Mouse (Mus musculus): ENCODE measurements at regions not wholly inside any gene's neighbourhood (a gene's known extent, or its start where the extent isn't known, plus 50 kb on each side); places are given as distances from the start of the nearest gene placed in this dataset.
"Not testable (repeated sequence)": the region's sequence is repeated elsewhere in the genome, so short reads cannot be mapped to it uniquely, and the experiment has no call there.

- H3K27me3 ChIP-seq (ENCODE audit: control insufficient read depth, insufficient read depth, low read length) = 0 out of 2 replicates have a peak, but pooled peaks cover 5% of the 10 kb centered on the region
- no peaks in the 10 kb centered on the region for H3K79me2 ChIP-seq (ENCODE audit: control insufficient read depth, insufficient read depth, low read length)
- no peak overlapping the region for H3K4me3 ChIP-seq (ENCODE audit: insufficient read depth, low read depth, low read length)
- no peak overlapping the region for H3K9ac ChIP-seq (ENCODE audit: low read depth, low read length)
- no peak for TF ChIP-seq CTCF (IDR thresholded peaks at IDR 0.05; ENCODE audit: low read depth, low read length)
- no peak for TF ChIP-seq POLR2A (IDR thresholded peaks at IDR 0.05; ENCODE audit: extremely low read depth, insufficient read depth, low read length)
- 40% methylated on average over 3 of the region's 3 CpGs for WGBS
- DNase-seq (ENCODE audit: extremely low read depth, low read depth, low spot score) = no peak
- no peaks in the 10 kb centered on the region for H3K4me1 ChIP-seq (ENCODE audit: control insufficient read depth, insufficient read depth, low read length)
- H3K36me3 ChIP-seq (ENCODE audit: control insufficient read depth, insufficient read depth, low read length) = no peaks in the 10 kb centered on the region
- no peak overlapping the region for H3K27ac ChIP-seq (replicated peaks; ENCODE audit: insufficient read depth, low read depth, low read length)
Measured at GRCm38 (mm10) chr7:138008601-138009000, 388.9 kb downstream of the Tcerg1l start.

GRCm38 (mm10) chr7:138024021-138024420 is 373.5 kb downstream of the Tcerg1l start:
- WGBS = 91% methylated on average over 1 of the region's 1 CpGs
- not testable (repeated sequence) for H3K4me1 ChIP-seq (ENCODE audit: control insufficient read depth, insufficient read depth, low read length); H3K4me3 ChIP-seq (ENCODE audit: insufficient read depth, low read depth, low read length); H3K27ac ChIP-seq (replicated peaks; ENCODE audit: insufficient read depth, low read depth, low read length); H3K9ac ChIP-seq (ENCODE audit: low read depth, low read length); DNase-seq (ENCODE audit: extremely low read depth, low read depth, low spot score); H3K27me3 ChIP-seq (ENCODE audit: control insufficient read depth, insufficient read depth, low read length); H3K36me3 ChIP-seq (ENCODE audit: control insufficient read depth, insufficient read depth, low read length); H3K79me2 ChIP-seq (ENCODE audit: control insufficient read depth, insufficient read depth, low read length)

- no peaks in the 10 kb centered on the region for H3K36me3 ChIP-seq (ENCODE audit: control insufficient read depth, insufficient read depth, low read length)
- TF ChIP-seq CTCF (IDR thresholded peaks at IDR 0.05; ENCODE audit: low read depth, low read length) = no peak
- no peak for TF ChIP-seq POLR2A (IDR thresholded peaks at IDR 0.05; ENCODE audit: extremely low read depth, insufficient read depth, low read length)
- H3K4me3 ChIP-seq (ENCODE audit: insufficient read depth, low read depth, low read length) = no peak overlapping the region
- 0 out of 2 replicates have a peak, but pooled peaks cover 4% of the 10 kb centered on the region for H3K27me3 ChIP-seq (ENCODE audit: control insufficient read depth, insufficient read depth, low read length)
- no peak for DNase-seq (ENCODE audit: extremely low read depth, low read depth, low spot score)
- WGBS = 59% methylated on average over 2 of the region's 2 CpGs
- no peaks in the 10 kb centered on the region for H3K79me2 ChIP-seq (ENCODE audit: control insufficient read depth, insufficient read depth, low read length)
- no peak overlapping the region for H3K27ac ChIP-seq (replicated peaks; ENCODE audit: insufficient read depth, low read depth, low read length)
- H3K9ac ChIP-seq (ENCODE audit: low read depth, low read length) = no peak overlapping the region
- H3K4me1 ChIP-seq (ENCODE audit: control insufficient read depth, insufficient read depth, low read length) = no peaks in the 10 kb centered on the region
Measured at GRCm38 (mm10) chr7:138051696-138052095, 345.8 kb downstream of the Tcerg1l start.

GRCm38 (mm10) chr7:138054756-138055155 is 342.8 kb downstream of the Tcerg1l start:
- Histone ChIP-seq H3K9ac (ENCODE audit: low read depth, low read length) (no peak overlapping the region), H3K4me3 (ENCODE audit: insufficient read depth, low read depth, low read length) (no peak overlapping the region), H3K27ac (replicated peaks; ENCODE audit: insufficient read depth, low read depth, low read length) (no peak overlapping the region), H3K79me2 (ENCODE audit: control insufficient read depth, insufficient read depth, low read length) (no peaks in the 10 kb centered on the region), H3K36me3 (ENCODE audit: control insufficient read depth, insufficient read depth, low read length) (no peaks in the 10 kb centered on the region), H3K27me3 (ENCODE audit: control insufficient read depth, insufficient read depth, low read length) (0 out of 2 replicates have a peak, but pooled peaks cover 4% of the 10 kb centered on the region), H3K4me1 (ENCODE audit: control insufficient read depth, insufficient read depth, low read length) (no peaks in the 10 kb centered on the region)
- DNase-seq (ENCODE audit: extremely low read depth, low read depth, low spot score) = no peak
- TF ChIP-seq CTCF (IDR thresholded peaks at IDR 0.05; ENCODE audit: low read depth, low read length) (no peak), POLR2A (IDR thresholded peaks at IDR 0.05; ENCODE audit: extremely low read depth, insufficient read depth, low read length) (no peak)
- 83% methylated on average over 8 of the region's 8 CpGs for WGBS

GRCm38 (mm10) chr7:138061116-138061515 is 336.4 kb downstream of the Tcerg1l start:
- no peak for DNase-seq (ENCODE audit: extremely low read depth, low read depth, low spot score)
- TF ChIP-seq CTCF (IDR thresholded peaks at IDR 0.05; ENCODE audit: low read depth, low read length) (no peak), POLR2A (IDR thresholded peaks at IDR 0.05; ENCODE audit: extremely low read depth, insufficient read depth, low read length) (no peak)
- WGBS = 56% methylated on average over 7 of the region's 7 CpGs
- Histone ChIP-seq H3K27me3 (ENCODE audit: control insufficient read depth, insufficient read depth, low read length) (no peaks in the 10 kb centered on the region), H3K4me1 (ENCODE audit: control insufficient read depth, insufficient read depth, low read length) (no peaks in the 10 kb centered on the region), H3K9ac (ENCODE audit: low read depth, low read length) (no peak overlapping the region), H3K36me3 (ENCODE audit: control insufficient read depth, insufficient read depth, low read length) (no peaks in the 10 kb centered on the region), H3K4me3 (ENCODE audit: insufficient read depth, low read depth, low read length) (no peak overlapping the region), H3K27ac (replicated peaks; ENCODE audit: insufficient read depth, low read depth, low read length) (no peak overlapping the region), H3K79me2 (ENCODE audit: control insufficient read depth, insufficient read depth, low read length) (no peaks in the 10 kb centered on the region)

- DNase-seq (ENCODE audit: extremely low read depth, low read depth, low spot score) = no peak
- H3K9ac ChIP-seq (ENCODE audit: low read depth, low read length) = no peak overlapping the region
- H3K36me3 ChIP-seq (ENCODE audit: control insufficient read depth, insufficient read depth, low read length) = no peaks in the 10 kb centered on the region
- H3K27me3 ChIP-seq (ENCODE audit: control insufficient read depth, insufficient read depth, low read length) = no peaks in the 10 kb centered on the region
- H3K4me3 ChIP-seq (ENCODE audit: insufficient read depth, low read depth, low read length) = no peak overlapping the region
- no peak overlapping the region for H3K27ac ChIP-seq (replicated peaks; ENCODE audit: insufficient read depth, low read depth, low read length)
- whole genome bisulfite sequencing = 78% methylated on average over 4 of the region's 4 CpGs
- H3K4me1 ChIP-seq (ENCODE audit: control insufficient read depth, insufficient read depth, low read length) = no peaks in the 10 kb centered on the region
- no peaks in the 10 kb centered on the region for H3K79me2 ChIP-seq (ENCODE audit: control insufficient read depth, insufficient read depth, low read length)
- no peak for TF ChIP-seq CTCF (IDR thresholded peaks at IDR 0.05; ENCODE audit: low read depth, low read length)
- TF ChIP-seq POLR2A (IDR thresholded peaks at IDR 0.05; ENCODE audit: extremely low read depth, insufficient read depth, low read length) = no peak
Measured at GRCm38 (mm10) chr7:138066921-138067320, 330.6 kb downstream of the Tcerg1l start.
